Comparison of ENCODE assay signal across 8 mouse cellular contexts in the genomic region with DNA sequence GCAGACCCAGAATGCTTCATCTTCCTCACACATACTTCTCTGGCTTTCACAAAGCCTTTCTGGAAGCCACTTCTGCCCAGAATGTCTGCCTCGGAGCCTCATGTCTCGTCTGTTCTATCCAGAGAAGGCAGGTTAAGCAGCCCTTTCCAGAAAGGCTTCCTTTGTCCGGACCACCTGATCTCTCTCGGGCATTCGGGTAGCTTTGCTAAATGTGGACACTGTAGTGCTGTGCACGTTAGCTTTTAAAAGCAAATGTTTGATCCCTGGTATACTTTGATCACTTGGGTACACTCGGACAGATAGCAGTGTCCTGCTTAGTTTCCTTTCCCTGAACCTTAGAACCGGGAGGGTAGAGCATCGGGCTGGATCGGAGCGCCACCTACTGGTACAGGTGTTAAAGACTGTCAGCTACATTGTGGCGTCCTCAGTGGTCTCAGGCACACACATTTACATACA. TPM values are rescaled to one million over a fixed set of nuclear protein-coding genes. Genes with fewer than 3 reads are reported as not detected.
DNase-seq lines count a peak whose midpoint lies in the region; ATAC-seq lines count a peak whose summit lies in the region.

No protein-coding gene starts in this region.

- 0 out of 2 replicates have a peak overlapping the region, but pooled peaks have one; percentile 18 for H3K4me3 ChIP-seq in hindbrain, embryonic 12.5 days

- WGBS in hindbrain, embryonic 12.5 days = 13% methylated on average over 12 of the region's 12 CpGs

- no peak overlapping the region for H3K27ac ChIP-seq in hindbrain, embryonic 12.5 days

- no peaks in the 10 kb centered on the region for H3K36me3 ChIP-seq in hindbrain, embryonic 12.5 days

- no peaks in the 10 kb centered on the region for H3K9me3 ChIP-seq in hindbrain, embryonic 12.5 days (replicated peaks)

- peaks cover 10% of the 10 kb centered on the region; the same call in 1 of the 2 replicates for H3K4me1 ChIP-seq in hindbrain, embryonic 12.5 days

- peak; percentile 76 for ATAC-seq in hindbrain, embryonic 12.5 days (ENCODE audit: low FRiP score)

- DNase-seq in NIH3T3 (ENCODE audit: low read depth) = peak; percentile 92
- DNase-seq in cerebellum, adult 9-11 months = peak; percentile 67
- DNase-seq in frontal cortex, adult 2 months (ENCODE audit: extremely low spot score in 1 of 2, low spot score in 1 of 2) = peak; percentile 46 to 90
- DNase-seq in layer of hippocampus, postnatal 10 days (ENCODE audit: low spot score in 2 of 2) = peak; percentile 83 to 85
- peak; percentile 85 for DNase-seq in lung, postnatal 10 days
- peak; percentile 73 for DNase-seq in ovary, postnatal 14 days (ENCODE audit: low spot score)
- DNase-seq in thymus, postnatal 10 days (ENCODE audit: low spot score in 2 of 2) = peak; percentile 85 to 97

- no peaks in the 10 kb centered on the region for H3K27me3 ChIP-seq in hindbrain, embryonic 12.5 days

- H3K4me2 ChIP-seq in hindbrain, embryonic 12.5 days (replicated peaks) = peak overlapping the region; percentile 48

- H3K9ac ChIP-seq in hindbrain, embryonic 12.5 days = 0 out of 2 replicates have a peak overlapping the region, but pooled peaks have one; percentile 43

RNA-seq across cellular contexts. Expression of gene Mns1, which starts 29.7 kb away (rescaled TPM):
- 2.3 and 2.5 TPM in 2 replicates for polyA plus RNA-seq in frontal cortex, adult 2 months (2012; rRNA removed)
- 29.3 and 30.6 TPM in 2 replicates for polyA plus RNA-seq in hindbrain, embryonic 12.5 days (2016; fragmentation: Nextera tagmentation; extraction: Ambion mirVana)
- total RNA-seq in layer of hippocampus, postnatal 10 days (2021) = 1 to 10 TPM; 2.9 TPM
